Mouse (Mus musculus): ENCODE data around the gene Gm20441. TPM values are rescaled to one million over a fixed set of nuclear protein-coding genes. Genes with fewer than 3 reads are reported as not detected.

The Gm20441 gene
- polyA plus RNA-seq (2015; fragmentation: Nextera tagmentation; extraction: Ambion mirVana) = 0.86 TPM in 1 of 2 replicates, not detected in the other

GRCm38 (mm10) chr10:75780769-75781578 lies at the start of gene Gm20441, which contains the start of gene Gstt3:
TSS of gene Gm20441 (minus strand) at chr10:75780954.
TSS of gene Gstt3 (minus strand) at chr10:75781414.
- ATAC-seq (ENCODE audit: low FRiP score, low read depth) = peak; percentile 92
- Histone ChIP-seq H3K27ac (peak within 1 kb of the TSS; percentile 67; the same call in 1 of the 2 replicates), H3K4me1 (peaks cover 14% of the 10 kb centered on the region), H3K27me3 (peaks cover 25% of the 10 kb centered on the region; the same call in 1 of the 2 replicates), H3K4me2 (replicated peaks) (peak within 1 kb of the TSS; percentile 94), H3K36me3 (no peaks in the 10 kb centered on the region), H3K9me3 (no peaks in the 10 kb centered on the region), H3K9ac (peak within 1 kb of the TSS; percentile 71), H3K4me3 (peak within 1 kb of the TSS; percentile 56)
- WGBS = under 1% methylated on average over 28 of the region's 28 CpGs

GRCm38 (mm10) chr10:75830275-75830670 lies 49.5 kb upstream of the Gm20441 start:
- Histone ChIP-seq H3K4me1 (peaks cover 19% of the 10 kb centered on the region; the same call in 1 of the 2 replicates), H3K27me3 (peaks cover 20% of the 10 kb centered on the region), H3K9ac (no peak overlapping the region), H3K4me2 (replicated peaks) (no peak overlapping the region), H3K36me3 (no peaks in the 10 kb centered on the region), H3K27ac (no peak overlapping the region), H3K9me3 (no peaks in the 10 kb centered on the region), H3K4me3 (no peak overlapping the region)
- WGBS = 74% methylated on average over 2 of the region's 2 CpGs
- ATAC-seq (ENCODE audit: low FRiP score, low read depth) = no peak

- ATAC-seq (ENCODE audit: low FRiP score, low read depth) = no peak
- Histone ChIP-seq H3K9ac (no peak overlapping the region), H3K36me3 (no peaks in the 10 kb centered on the region), H3K4me3 (no peak overlapping the region), H3K4me2 (replicated peaks) (no peak overlapping the region), H3K27ac (no peak overlapping the region), H3K9me3 (no peaks in the 10 kb centered on the region), H3K4me1 (peaks cover 15% of the 10 kb centered on the region; the same call in 1 of the 2 replicates), H3K27me3 (peaks cover 20% of the 10 kb centered on the region)
- 76% methylated on average over 2 of the region's 2 CpGs for WGBS
Observed at GRCm38 (mm10) chr10:75829529-75830274, 48.9 kb upstream of the Gm20441 start.

- H3K9me3 ChIP-seq = no peaks in the 10 kb centered on the region
- ATAC-seq (ENCODE audit: low FRiP score, low read depth) = no peak
- no peak overlapping the region for H3K27ac ChIP-seq
Observed at GRCm38 (mm10) chr10:75828500-75828931, 47.8 kb upstream of the Gm20441 start.

GRCm38 (mm10) chr10:75827668-75828360 lies 47.1 kb upstream of the Gm20441 start:
- no peak for ATAC-seq (ENCODE audit: low FRiP score, low read depth)
- H3K27me3 ChIP-seq = peaks cover 6% of the 10 kb centered on the region; the same call in 1 of the 2 replicates
- H3K4me1 ChIP-seq = peaks cover 6% of the 10 kb centered on the region; the same call in 1 of the 2 replicates
- H3K9me3 ChIP-seq = no peaks in the 10 kb centered on the region
- no peak overlapping the region for H3K9ac ChIP-seq
- no peak overlapping the region for H3K4me3 ChIP-seq
- H3K4me2 ChIP-seq (replicated peaks) = no peak overlapping the region
- 86% methylated on average over 4 of the region's 4 CpGs for WGBS
- no peaks in the 10 kb centered on the region for H3K36me3 ChIP-seq
- H3K27ac ChIP-seq = no peak overlapping the region

More at GRCm38 (mm10) chr10:75828500-75828931, 47.8 kb upstream of the Gm20441 start:
- Histone ChIP-seq H3K4me1 (peaks cover 10% of the 10 kb centered on the region; the same call in 1 of the 2 replicates), H3K4me3 (no peak overlapping the region), H3K36me3 (no peaks in the 10 kb centered on the region), H3K9ac (no peak overlapping the region), H3K27me3 (peaks cover 13% of the 10 kb centered on the region; the same call in 1 of the 2 replicates), H3K4me2 (replicated peaks) (no peak overlapping the region)

GRCm38 (mm10) chr10:75824530-75824929 lies 43.8 kb upstream of the Gm20441 start:
- ATAC-seq (ENCODE audit: low FRiP score, low read depth) = no peak
- Histone ChIP-seq H3K9ac (no peak overlapping the region), H3K4me3 (no peak overlapping the region), H3K9me3 (no peaks in the 10 kb centered on the region), H3K4me2 (replicated peaks) (no peak overlapping the region), H3K36me3 (no peaks in the 10 kb centered on the region), H3K27me3 (no peaks in the 10 kb centered on the region), H3K27ac (no peak overlapping the region), H3K4me1 (peaks cover 6% of the 10 kb centered on the region; the same call in 1 of the 2 replicates)
- 77% methylated on average over 4 of the region's 4 CpGs for WGBS

GRCm38 (mm10) chr10:75823782-75824181 lies 43.0 kb upstream of the Gm20441 start:
- H3K4me3 ChIP-seq = no peak overlapping the region
- no peak overlapping the region for H3K9ac ChIP-seq
- WGBS = 96% methylated on average over 1 of the region's 1 CpGs

GRCm38 (mm10) chr10:75822443-75822842 lies 41.7 kb upstream of the Gm20441 start, which contains the start of gene Gstt4:
TSS of gene Gstt4 (minus strand) at chr10:75822543.
- 92% methylated on average over 2 of the region's 2 CpGs for WGBS
- Histone ChIP-seq H3K4me3 (no peak within 1 kb of the TSS), H3K36me3 (no peaks in the 10 kb centered on the region), H3K4me2 (replicated peaks) (no peak within 1 kb of the TSS), H3K9me3 (no peaks in the 10 kb centered on the region), H3K4me1 (peaks cover 3% of the 10 kb centered on the region; the same call in 1 of the 2 replicates), H3K27me3 (no peaks in the 10 kb centered on the region), H3K9ac (no peak within 1 kb of the TSS), H3K27ac (no peak within 1 kb of the TSS)
- ATAC-seq (ENCODE audit: low FRiP score, low read depth) = no peak

More at GRCm38 (mm10) chr10:75823782-75824181, 43.0 kb upstream of the Gm20441 start:
- Histone ChIP-seq H3K27me3 (no peaks in the 10 kb centered on the region), H3K9me3 (no peaks in the 10 kb centered on the region), H3K4me1 (peaks cover 6% of the 10 kb centered on the region; the same call in 1 of the 2 replicates), H3K36me3 (no peaks in the 10 kb centered on the region), H3K4me2 (replicated peaks) (no peak overlapping the region), H3K27ac (no peak overlapping the region)
- no peak for ATAC-seq (ENCODE audit: low FRiP score, low read depth)

GRCm38 (mm10) chr10:75819882-75820281 lies 39.1 kb upstream of the Gm20441 start:
- Histone ChIP-seq H3K27me3 (no peaks in the 10 kb centered on the region), H3K4me3 (no peak overlapping the region), H3K9ac (no peak overlapping the region), H3K36me3 (no peaks in the 10 kb centered on the region), H3K27ac (no peak overlapping the region), H3K4me2 (replicated peaks) (no peak overlapping the region), H3K9me3 (no peaks in the 10 kb centered on the region), H3K4me1 (no peaks in the 10 kb centered on the region)
- ATAC-seq (ENCODE audit: low FRiP score, low read depth) = no peak
- 82% methylated on average over 5 of the region's 5 CpGs for WGBS

- no peak for ATAC-seq (ENCODE audit: low FRiP score, low read depth)
- Histone ChIP-seq H3K4me2 (replicated peaks) (no peak overlapping the region), H3K27ac (no peak overlapping the region), H3K36me3 (no peaks in the 10 kb centered on the region), H3K9me3 (no peaks in the 10 kb centered on the region), H3K4me1 (no peaks in the 10 kb centered on the region), H3K27me3 (no peaks in the 10 kb centered on the region), H3K4me3 (no peak overlapping the region), H3K9ac (no peak overlapping the region)
- WGBS = 63% methylated on average over 10 of the region's 10 CpGs
Observed at GRCm38 (mm10) chr10:75818641-75819040, 37.9 kb upstream of the Gm20441 start.

GRCm38 (mm10) chr10:75804217-75804616 lies 23.5 kb upstream of the Gm20441 start:
- Histone ChIP-seq H3K9ac (no peak overlapping the region), H3K4me1 (no peaks in the 10 kb centered on the region), H3K4me3 (no peak overlapping the region), H3K36me3 (no peaks in the 10 kb centered on the region), H3K27me3 (no peaks in the 10 kb centered on the region), H3K27ac (no peak overlapping the region), H3K9me3 (no peaks in the 10 kb centered on the region), H3K4me2 (replicated peaks) (no peak overlapping the region)
- ATAC-seq (ENCODE audit: low FRiP score, low read depth) = no peak
- WGBS = 59% methylated on average over 2 of the region's 2 CpGs
